Mouse (Mus musculus): ENCODE data around the gene Abcb11.
"Not testable (repeated sequence)": the region's sequence is repeated elsewhere in the genome, so short reads cannot be mapped to it uniquely, and the experiment has no call there.

Gene Abcb11

DNA sequence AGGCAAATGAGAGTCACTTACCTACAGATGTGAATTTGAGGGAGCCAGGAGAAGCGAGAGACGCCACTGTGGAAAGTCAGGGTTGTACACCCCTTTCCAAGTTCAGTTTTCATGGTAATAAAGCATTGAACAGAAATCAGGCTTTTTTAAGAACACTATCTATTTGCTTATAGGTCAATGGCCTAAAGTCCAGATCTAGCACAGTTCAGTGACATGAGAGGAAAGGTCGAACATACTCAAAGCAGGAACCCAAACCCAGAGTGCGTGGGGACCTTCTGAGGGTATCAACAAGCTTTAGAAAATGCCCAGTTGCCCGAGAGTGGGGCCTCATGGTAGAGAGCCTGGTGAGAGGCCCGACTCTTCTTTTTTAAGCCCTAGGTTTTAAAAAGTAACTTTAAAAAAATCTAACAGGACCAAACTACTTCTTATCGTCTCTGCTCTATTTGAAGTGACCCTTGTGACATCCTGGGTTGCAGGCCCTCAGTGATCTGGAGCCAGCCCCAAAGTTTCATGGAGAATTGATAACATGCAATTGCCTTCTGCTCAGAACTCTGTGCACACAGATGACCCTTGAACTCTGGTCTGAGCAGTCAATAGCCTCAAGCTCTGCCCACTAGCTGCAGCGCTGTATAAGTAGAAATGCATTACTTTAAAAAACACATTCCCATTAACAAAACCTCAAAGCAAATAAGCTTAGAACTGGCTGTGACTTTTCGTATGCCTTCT, at the start of gene Abcb11:
Gene Abcb11 (minus strand): TSS at position 121 of the 726 bp plus-strand sequence.
- no peak for DNase-seq

DNA sequence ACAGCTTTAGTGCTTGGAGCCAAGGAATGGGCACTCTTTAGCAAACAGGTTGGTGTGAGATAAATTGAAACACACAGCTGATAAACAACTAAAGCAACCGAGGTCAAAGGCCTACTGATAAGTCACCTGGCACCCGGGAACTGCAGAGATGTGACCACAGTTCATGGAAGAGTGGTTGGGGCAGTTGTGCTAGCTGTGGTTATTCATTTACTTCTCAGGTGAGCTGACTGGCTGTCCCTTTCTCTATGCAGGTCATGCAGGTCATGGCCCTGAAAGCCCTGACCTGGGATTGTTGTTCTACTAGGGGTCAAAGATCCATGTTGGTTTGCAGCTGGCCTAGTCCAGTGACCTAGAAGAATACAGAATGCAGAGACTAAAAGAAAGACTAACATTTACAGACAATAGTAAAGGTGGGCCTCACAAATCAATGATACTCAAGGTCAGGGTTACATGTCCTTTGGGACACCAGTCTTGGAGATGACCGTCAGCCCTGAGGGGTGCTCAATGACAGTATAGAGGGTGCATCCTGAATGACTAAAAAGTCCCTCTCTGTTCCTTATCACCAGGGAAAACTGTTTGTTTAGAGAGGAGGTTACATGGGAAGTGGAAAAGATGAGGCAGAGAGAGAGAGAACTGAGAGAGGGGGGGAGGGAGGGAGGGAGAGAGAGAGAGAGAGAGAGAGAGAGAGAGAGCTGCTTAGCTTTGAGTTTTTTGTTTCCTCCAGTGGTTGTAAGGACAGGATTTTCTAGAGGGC, 43.9 kb upstream of the Abcb11 start:
- DNase-seq, result no peak

GRCm38 (mm10) chr2:69382838-69383237, 40.4 kb upstream of the Abcb11 start:
- no peak for DNase-seq

DNA sequence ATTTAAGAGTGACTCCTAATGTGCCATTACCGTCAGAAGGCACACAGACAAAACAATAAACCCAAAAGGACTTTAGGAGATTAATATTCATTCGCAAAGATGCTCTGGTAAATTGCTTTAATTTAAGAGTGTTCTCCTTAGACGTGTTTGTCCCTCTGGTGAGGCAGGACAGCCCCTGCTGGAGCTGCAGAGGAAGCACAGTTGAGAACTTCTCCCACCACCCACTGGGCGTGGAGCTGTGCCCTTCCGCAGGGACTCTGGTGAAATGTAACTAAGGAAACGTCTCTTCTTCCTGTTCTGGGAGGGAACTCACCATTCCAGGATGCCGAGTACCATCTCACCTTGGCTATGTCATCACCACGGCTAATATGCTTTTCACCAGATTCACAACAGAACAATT, 39.3 kb upstream of the Abcb11 start:
- no peak for DNase-seq

DNA sequence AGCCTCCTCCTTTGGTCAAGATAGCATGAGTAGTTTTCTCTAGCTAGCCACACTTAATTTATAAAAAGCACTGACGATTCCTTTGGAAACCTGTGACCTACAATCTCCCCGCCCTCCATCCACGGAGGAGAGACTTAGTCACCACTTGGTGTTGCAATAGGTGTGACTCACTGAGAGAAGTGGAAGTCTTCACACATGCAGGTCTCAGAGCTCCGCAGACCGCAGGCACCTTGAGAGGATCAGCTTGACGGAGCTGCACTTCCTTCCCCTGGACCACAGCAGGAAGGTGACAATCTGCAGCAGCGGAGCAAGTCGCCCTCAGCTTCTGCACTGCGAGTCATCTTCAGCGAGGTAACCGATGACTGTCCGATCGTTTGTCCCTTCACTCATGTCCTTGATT, 37.9 kb upstream of the Abcb11 start, which contains the start of gene Dhrs9:
Gene Dhrs9 (plus strand): TSS at position 165 of the 400 bp plus-strand sequence.
- peak; percentile 8 for DNase-seq

DNA sequence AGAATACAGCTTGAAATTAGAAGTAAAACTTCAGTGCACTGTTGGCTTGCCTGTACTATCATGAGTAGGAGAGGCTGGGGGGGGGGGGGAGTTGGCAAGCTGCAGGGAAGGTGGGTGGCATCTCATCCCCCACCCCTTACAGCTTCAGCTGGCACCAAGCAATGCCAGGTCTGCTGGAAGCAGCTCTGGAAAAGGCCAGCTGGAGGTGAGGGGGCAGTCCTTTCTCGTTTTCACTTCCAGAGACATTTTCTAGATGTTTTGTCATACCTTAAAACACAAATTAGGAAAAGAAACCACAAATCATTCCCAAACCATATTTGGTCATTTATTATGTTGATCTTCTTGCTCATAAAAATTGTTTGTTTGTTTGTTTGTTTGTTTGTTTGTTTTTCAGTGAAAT, 37.4 kb upstream of the Abcb11 start:
- DNase-seq, result no peak

DNA sequence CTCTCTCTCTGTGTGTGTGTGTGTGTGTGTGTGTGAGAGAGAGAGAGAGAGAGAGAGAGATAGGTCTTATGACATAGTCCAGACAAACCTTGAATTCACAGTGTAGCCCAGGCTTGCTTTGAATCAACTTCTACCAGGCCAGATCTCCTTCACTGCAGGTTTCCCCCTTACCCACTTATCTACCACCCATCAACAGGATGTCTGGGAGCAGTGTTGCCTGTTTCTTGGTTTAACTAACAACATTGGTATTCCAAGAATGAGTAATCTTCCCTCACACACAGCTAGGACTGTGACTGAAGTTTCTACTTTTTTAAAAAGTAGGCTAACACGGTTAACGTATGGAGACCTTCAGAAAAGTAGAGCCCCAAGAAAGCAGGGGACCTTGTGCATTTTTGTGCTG, 34.4 kb upstream of the Abcb11 start:
- DNase-seq, result no peak

DNA sequence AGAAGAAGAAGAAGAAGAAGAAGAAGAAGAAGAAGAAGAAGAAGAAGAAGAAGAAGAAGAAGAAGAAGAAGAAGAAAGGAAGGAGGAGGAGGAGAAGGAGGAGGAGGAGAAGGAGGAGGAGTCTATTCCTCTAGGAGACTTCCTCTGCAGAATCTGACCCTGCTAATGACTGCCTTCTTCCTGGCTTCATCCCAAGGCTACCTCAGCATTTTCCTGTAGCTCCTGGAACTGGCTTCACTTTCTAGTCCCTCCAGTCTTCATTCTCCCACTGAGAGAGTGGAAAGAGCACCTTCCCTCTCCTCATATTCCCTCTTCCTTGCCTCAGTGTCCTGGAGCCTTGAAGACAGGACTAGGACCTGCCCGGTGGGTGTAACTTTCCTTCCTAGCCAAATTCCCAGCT, 22.9 kb upstream of the Abcb11 start:
- no peak for DNase-seq

DNA sequence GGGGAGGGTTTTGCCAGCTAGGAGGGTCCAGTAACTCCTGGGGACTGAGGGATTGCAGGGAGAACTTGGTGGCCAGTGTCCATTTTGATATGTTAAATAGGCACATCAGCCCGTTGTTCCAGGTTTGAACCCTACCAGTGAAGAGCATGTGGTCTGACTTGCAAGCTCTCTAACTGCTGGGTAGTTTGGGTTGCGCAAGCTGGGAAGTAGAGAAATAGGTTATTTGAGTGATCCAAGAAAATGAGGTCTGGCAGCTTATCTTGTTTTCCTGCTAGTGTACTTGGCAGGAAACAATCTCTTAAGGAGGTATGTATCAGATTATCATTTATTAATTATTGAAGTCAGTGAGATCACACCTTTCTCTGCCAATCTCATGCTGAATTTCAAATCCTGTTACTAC, 22.4 kb upstream of the Abcb11 start:
- DNase-seq, result no peak

DNA sequence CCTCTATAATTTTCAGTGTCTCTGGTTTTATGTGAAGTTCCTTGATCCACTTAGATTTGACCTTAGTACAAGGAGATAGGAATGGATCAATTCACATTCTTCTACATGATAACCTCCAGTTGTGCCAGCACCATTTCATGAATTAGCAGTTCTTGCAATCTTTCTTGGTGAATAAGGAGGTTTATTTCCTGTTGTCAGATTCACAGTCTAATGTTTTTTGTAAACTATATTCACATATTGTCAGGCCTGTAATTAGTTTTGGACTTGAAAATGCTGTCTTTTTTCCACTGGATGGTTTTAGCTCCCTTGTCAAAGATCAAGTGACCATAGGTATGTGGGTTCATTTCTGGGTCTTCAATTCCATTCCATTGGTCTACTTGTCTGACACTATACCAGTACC, 13.0 kb upstream of the Abcb11 start:
- DNase-seq, result not testable (repeated sequence)

DNA sequence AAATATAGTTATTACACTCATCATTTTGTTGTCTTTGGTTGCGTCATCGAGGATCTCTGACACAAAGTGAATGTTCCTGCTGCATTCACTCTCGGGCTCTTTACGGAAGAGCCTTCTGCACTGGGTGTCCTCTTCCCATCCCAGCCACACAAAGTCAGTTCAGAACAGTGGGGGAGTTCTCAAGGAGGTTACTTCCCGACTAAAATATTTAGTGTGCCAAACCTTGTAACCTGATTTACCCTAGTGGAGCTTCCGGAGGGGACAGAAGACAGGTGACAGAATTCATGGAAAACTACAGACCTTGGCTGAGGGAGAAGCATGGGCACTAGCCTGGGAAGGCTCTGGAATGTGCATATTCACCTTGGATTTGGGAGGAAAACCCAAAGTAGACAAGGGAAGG, 910 bp downstream of the Abcb11 start:
- no peak for DNase-seq

DNA sequence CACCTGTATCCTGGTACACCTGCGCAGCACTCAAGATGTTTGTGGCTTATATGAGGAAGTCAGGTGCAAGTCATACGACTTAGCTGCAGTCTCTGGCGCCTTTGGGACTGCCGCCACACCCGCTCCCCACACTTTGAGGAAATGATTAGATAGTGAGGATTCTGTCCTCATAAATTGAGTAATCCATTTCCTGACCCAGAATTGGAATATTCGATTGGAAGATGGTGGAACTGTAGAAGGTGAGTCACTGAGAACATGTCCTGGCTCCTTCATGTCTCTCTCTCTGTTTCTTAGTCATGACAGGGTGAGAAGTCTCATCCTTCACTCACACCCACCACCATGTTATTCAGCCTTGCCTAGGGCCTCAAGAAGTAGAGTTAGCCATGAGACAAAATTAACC, 10.9 kb downstream of the Abcb11 start:
- not testable (repeated sequence) for DNase-seq

- no peak for DNase-seq
These were observed 13.8 kb downstream of the Abcb11 start for GRCm38 (mm10) chr2:69328509-69329163.

DNA sequence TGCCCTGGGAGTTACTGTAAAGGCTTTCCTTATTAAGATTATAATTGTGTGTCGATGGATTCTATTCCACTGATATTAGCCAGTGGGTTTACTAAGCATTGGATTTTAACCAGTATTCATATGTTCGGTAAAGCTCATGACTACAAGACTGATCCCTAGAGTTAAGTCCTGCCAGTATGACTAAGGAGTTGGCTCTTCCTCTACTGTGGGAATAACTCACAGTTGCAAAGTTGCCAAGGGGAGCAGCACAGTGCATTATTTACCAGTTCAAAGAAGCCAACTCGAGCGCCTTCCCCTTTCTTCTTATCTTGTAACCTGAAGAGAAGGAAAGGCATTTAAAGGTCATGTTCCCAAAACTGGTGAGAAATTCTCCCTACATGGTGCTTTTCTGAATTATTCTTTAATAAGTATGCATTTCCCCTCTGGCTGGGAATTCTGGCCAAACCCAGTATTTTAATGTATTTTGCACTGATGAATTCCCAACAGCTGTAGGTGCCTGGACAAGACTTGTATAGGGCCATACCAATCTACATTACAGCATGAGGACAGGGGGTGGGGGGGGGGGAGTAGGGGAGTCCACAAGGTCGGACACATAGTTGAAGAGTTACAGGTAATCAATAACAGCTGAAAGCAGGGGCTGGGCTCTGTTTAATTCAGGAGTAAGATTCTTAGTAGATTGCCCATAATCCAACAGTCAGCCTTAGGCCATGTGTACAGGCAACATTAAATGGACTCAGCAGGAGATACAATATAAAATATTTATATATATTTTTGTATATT, 17.3 kb downstream of the Abcb11 start:
- no peak for DNase-seq

DNA sequence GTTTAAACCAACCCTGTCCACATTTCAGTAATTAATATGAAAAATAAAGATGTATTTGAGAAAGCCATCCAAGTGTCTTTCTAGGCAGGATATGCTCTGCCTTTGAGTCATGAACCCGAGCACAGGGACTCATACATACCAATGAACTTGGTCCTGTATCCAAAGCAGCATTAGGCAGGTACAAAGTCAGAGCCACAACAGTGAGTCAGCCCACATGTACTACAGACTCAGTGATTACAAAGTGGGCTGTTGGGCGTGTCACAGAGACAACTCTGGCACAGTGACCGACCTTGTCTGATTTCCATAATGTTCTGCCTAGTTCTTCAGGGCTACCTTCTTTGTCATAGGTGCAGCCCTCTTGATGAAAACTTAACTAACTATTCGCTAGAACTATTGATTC, 19.4 kb downstream of the Abcb11 start:
- no peak for DNase-seq

DNA sequence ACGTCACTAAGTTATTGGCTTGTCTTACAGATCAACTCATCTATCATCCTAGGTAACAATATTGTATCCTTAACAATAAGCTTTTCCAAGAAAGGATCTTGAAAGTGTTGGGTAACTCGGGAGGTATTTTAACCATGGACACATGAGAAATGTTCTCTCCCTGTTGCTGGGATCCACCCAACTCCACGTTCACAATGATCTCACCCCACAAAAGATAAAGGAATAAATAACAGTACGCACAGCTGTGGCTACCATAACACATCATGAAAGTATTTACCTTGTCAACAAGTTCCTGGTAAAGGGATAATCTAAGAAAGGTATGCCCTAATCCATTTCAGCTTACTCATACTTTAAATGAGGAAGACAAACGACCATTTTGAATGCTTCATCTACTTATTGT, 21.0 kb downstream of the Abcb11 start:
- DNase-seq, result no peak

DNA sequence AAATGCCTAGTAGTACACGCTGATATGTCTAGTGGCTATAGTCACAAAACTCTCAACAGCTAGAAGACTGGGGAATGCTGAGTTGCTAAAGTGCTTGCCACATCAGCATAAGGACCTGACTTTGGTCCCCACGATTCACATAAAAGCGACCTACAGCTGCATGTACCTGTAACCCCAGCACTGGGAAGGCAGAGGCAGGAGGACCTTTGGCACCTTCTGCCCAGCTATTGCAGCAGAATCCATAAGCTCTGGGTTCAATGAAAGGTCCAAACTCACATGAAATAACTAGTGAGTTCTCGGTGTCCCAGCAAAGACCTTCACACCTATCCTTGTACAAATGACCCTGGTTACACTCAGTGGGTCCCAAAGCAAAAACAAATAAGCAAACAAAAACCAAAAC, 31.1 kb downstream of the Abcb11 start:
- DNase-seq, result no peak

GRCm38 (mm10) chr2:69308136-69308535, 34.3 kb downstream of the Abcb11 start:
- no peak for DNase-seq

GRCm38 (mm10) chr2:69300568-69300967, 41.8 kb downstream of the Abcb11 start:
- not testable (repeated sequence) for DNase-seq

GRCm38 (mm10) chr2:69294508-69294907, 47.9 kb downstream of the Abcb11 start:
- no peak for DNase-seq

GRCm38 (mm10) chr2:69288989-69289388, 53.4 kb downstream of the Abcb11 start:
- DNase-seq, result no peak

DNA sequence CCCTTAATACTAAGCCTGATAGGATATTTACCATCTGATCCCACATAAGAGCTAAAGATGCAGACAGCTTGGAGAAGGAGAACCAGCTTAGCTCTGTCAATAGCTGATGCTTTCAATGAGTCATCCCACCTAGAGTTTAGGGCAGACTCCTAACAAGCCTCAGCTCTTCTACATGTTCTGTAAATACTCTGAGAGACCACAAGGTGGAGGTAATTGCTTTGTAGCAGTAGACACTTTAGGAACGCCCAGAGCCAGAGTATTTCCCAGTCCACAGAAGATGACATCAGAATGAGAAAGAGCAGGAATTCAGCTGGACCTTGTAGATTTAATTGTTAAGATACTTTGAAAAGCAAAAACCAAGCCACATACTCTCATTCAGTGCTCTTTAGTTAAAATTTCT, 66.5 kb downstream of the Abcb11 start:
- DNase-seq, result no peak

DNA sequence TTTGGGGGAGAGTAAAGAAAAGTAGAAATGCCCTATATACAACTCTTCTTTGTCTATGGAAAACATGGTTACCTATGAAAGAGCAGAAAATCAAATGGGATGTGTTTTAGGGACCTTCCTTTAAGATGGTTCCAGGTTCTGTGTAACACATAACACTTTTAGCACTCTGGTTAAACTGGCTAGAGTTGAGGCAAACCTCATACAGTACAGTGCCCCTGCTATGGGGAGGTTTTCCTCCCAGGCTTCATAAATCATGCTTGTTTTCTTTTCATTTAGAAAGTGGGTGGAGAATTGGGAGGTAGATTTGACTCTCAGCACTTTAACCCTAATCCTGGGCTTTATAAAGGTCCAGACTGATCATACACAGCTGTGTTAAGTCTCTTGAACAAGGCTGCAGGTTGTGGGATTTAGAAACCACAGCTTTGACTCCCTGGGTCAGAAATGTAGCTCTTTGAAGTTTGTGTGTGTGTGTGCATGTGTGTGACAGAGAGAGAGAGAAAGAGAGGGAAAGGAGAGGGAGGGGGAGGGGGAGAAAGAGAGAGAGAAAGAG, 78.3 kb downstream of the Abcb11 start:
- no peak for DNase-seq

All from thymus, postnatal 14 days (tissue).